Mouse (Mus musculus) kidney, embryonic 16.5 days (tissue): Measurements from ENCODE around the gene Cs. TPM values are rescaled to one million over a fixed set of nuclear protein-coding genes. Genes with fewer than 3 reads are reported as not detected.
"Not testable (repeated sequence)": the region's sequence is repeated elsewhere in the genome, so short reads cannot be mapped to it uniquely, and the experiment has no call there.

Experiments
- ATAC-seq: fragments of 200-750 bp; cut with Nextera tagmentation; 2 replicates; pipeline ENCODE4 v1.8.0; 2017; ENCODE audit warnings: moderate TSS enrichment; ENCODE audit not compliant: low FRiP score, low TSS enrichment
- H3K27ac ChIP-seq: fragments of 300-500 bp; sonication (generic); 2 replicates; pipeline ENCODE4 v1.5.1; 2014; ENCODE audit warnings: low read length
- H3K27me3 ChIP-seq: fragments of 300-500 bp; sonication (generic); 2 replicates; pipeline ENCODE4 v1.6.1; 2014; ENCODE audit warnings: low read length, control low read depth, mixed read lengths; ENCODE audit not compliant: insufficient read depth
- H3K36me3 ChIP-seq: fragments of 300-500 bp; sonication (generic); 2 replicates; pipeline ENCODE4 v1.6.1; 2014; ENCODE audit warnings: low read length, control low read depth, mixed read lengths; ENCODE audit not compliant: insufficient read depth
- H3K4me1 ChIP-seq: fragments of 300-500 bp; sonication (generic); 2 replicates; pipeline ENCODE4 v1.6.1; 2014; ENCODE audit warnings: low read length, control low read depth, mixed read lengths; ENCODE audit not compliant: insufficient read depth
- H3K4me2 ChIP-seq: fragments of 300-500 bp; sonication (generic); replicated peaks from 2 replicates; pipeline ENCODE4 v1.6.1; 2014; ENCODE audit warnings: low read depth, low read length
- H3K4me3 ChIP-seq: fragments of 300-500 bp; sonication (generic); 2 replicates; pipeline ENCODE4 v1.5.1; 2014; ENCODE audit warnings: mild to moderate bottlenecking, low read length
- H3K9ac ChIP-seq: fragments of 300-500 bp; sonication (generic); replicated peaks from 2 replicates; pipeline ENCODE4 v1.6.1; 2014; ENCODE audit warnings: low read length
- H3K9me3 ChIP-seq: fragments of 300-500 bp; sonication (generic); 2 replicates; pipeline ENCODE4 v1.6.1; 2016; ENCODE audit warnings: low read length, control low read depth
- WGBS: fragments of 180-500 bp; shearing (Covaris S2); extraction: QIAGEN DNeasy Blood & Tissue Kit; methylation state at CpG from one replicate; pipeline ENCODE4 v1.1.7; 2014; 5-methylcytosine and 5-hydroxymethylcytosine counted together
- polyA plus RNA-seq: library from polyadenylated mRNA; unstranded; fragments of >200 nt; fragmentation: Nextera tagmentation; extraction: Ambion mirVana; gene quantifications from 2 replicates; pipeline ENCODE4 v1.2.1, GENCODE M21; 2015

Cs gene
- polyA plus RNA-seq = 238 and 244 TPM in 2 replicates

DNA sequence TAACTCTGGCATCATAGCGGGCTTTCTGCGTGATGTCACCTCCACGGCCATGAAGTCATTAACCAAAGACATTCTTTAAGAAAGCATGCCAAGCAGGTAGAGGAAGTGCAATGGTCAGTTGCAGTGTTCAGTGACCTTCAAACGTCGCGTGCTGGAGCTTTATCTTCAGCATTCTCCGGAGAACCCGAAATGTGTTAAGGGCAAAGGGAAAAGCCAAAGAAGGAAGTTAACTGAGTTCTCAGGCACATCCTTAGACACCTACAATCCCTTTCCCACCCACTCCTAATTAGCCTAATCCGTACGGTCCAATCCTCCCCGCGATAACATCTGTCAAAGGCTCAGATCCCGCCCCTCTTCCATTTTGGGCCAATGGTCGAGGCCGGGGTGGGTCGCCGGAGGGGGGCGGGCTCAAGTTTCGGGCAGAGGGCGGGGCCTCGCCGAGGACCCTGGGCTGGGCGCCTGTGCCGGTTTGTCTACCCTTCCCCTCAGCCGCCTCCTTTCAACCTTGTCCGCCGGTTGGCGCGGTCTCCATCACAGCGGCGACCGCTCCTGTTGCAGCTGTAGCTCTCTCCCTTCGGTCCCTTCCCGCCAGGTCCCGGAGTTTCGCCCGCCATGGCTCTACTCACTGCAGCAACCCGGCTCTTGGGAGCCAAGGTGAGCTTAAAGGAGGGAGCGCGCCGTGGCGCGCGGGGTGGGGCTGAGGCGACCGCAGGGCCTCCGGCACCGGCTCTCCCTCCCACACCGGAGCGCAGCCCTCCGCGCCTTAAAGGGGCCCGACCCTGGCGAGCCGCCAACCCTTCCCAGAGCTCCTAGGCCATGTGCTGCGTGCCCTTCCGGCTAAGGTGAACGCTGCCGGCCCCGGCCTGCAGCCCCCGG lies at the start of gene Cs:
Cs (plus strand) TSS at position 429 of the 876 bp plus-strand sequence.
- H3K36me3 ChIP-seq = no peaks in the 10 kb centered on the region
- no peaks in the 10 kb centered on the region for H3K27me3 ChIP-seq
- H3K4me2 ChIP-seq = peak within 1 kb of the TSS; percentile 76
- peaks cover 21% of the 10 kb centered on the region for H3K4me1 ChIP-seq
- peak within 1 kb of the TSS; percentile 99 for H3K4me3 ChIP-seq
- peak within 1 kb of the TSS; percentile 93 for H3K27ac ChIP-seq
- no peaks in the 10 kb centered on the region for H3K9me3 ChIP-seq
- H3K9ac ChIP-seq = peak within 1 kb of the TSS; percentile 93
- under 1% methylated on average over 61 of the region's 61 CpGs for WGBS
- ATAC-seq = peak; percentile 98

DNA sequence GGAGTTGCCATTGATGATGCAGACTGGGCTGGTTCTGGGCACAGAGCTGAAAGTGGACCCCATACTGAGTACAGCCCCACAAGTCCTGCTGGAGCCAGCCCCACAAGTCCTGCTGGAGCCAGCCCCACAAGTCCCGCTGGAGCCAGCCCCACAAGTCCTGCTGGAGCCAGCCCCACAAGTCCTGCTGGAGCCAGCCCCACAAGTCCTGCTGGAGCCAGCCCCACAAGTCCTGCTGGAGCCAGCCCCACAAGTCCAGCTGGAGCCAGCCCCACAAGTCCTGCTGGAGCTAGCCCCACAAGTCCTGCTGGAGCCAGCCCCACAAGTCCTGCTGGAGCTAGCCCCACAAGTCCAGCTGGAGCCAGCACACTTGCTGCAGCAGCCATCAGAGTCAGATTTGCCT lies 46.9 kb upstream of the Cs start:
- not testable (repeated sequence) for H3K27ac ChIP-seq, ATAC-seq, H3K9ac ChIP-seq, H3K4me3 ChIP-seq, H3K27me3 ChIP-seq, H3K9me3 ChIP-seq, H3K4me2 ChIP-seq, H3K4me1 ChIP-seq
- peaks cover 30% of the 10 kb centered on the region for H3K36me3 ChIP-seq
- 83% methylated on average over 1 of the region's 1 CpGs for WGBS

DNA sequence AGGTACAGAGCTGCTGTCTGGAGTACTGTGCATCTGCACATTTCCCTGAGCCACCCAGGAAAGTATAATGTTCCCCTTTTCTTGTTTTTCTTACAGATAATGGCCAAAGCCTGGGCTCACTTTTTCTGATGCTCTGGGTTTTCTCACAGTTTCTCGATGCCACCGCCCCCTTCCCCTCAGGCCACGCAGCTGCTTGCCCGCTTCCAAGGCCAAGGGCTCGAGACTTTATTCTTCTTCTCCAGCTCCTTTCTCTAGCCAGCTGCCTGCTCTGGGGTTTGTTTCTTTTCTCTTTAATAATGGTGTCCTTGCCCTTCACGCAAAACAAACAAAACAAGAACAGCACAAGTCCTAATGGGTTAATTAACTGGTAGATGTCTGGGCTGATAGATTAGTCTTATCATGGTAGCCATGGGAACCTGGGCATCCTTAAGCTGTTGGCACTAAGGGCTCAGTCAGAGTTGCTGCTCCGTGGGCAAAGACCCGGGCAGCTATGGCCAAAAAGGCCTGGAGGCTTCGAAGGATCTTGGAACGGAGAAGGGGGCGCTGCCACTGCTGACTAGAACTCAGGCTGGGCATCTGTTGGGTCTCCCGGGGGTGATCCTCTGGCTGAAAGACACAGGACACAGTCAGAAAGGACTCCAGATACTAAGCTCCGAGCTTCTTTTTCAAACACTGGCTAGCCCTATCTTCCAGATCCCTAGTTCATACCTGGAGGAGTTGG lies 41.0 kb upstream of the Cs start:
- no peak for ATAC-seq
- H3K27me3 ChIP-seq = no peaks in the 10 kb centered on the region
- WGBS = 76% methylated on average over 13 of the region's 13 CpGs
- no peaks in the 10 kb centered on the region for H3K4me1 ChIP-seq
- H3K9me3 ChIP-seq = no peaks in the 10 kb centered on the region
- no peak overlapping the region for H3K4me3 ChIP-seq
- H3K36me3 ChIP-seq = peaks cover 9% of the 10 kb centered on the region; the same call in 1 of the 2 replicates
- H3K27ac ChIP-seq = no peak overlapping the region
- H3K9ac ChIP-seq = no peak overlapping the region
- H3K4me2 ChIP-seq = no peak overlapping the region

GRCm38 (mm10) chr10:128297221-128297620 lies 40.3 kb upstream of the Cs start:
- Histone ChIP-seq H3K4me1 (peaks cover 2% of the 10 kb centered on the region; the same call in 1 of the 2 replicates), H3K27me3 (no peaks in the 10 kb centered on the region), H3K4me2 (no peak overlapping the region), H3K4me3 (no peak overlapping the region), H3K36me3 (0 out of 2 replicates have a peak, but pooled peaks cover 3% of the 10 kb centered on the region), H3K9ac (0 out of 2 replicates have a peak overlapping the region, but pooled peaks have one; percentile 49), H3K27ac (peak overlapping the region; percentile 35; the same call in 1 of the 2 replicates), H3K9me3 (no peaks in the 10 kb centered on the region)
- ATAC-seq = no peak
- 73% methylated on average over 4 of the region's 4 CpGs for WGBS

DNA sequence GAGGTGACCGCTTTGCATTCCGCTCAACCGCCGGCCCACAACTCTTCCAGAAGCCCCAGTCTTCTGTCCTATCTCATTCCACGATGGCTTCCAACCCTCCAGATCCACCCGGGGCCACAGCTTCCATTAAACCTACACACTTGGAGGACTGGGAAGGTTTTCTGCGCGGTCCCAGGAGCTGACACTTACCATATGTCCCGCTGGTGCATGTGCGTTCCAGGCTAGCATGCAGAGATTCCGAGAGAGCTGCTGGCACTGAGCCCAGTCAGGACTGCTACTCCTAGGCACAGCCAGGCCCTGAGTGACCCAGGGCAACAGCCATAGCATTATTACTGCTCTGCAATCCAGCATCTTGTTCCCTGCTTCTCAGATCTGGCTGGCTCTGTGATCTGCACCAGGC lies 39.9 kb upstream of the Cs start:
- Histone ChIP-seq H3K4me3 (no peak overlapping the region), H3K27me3 (no peaks in the 10 kb centered on the region), H3K27ac (peak overlapping the region; percentile 35; the same call in 1 of the 2 replicates)

GRCm38 (mm10) chr10:128298243-128298642 lies 39.3 kb upstream of the Cs start:
- WGBS = 73% methylated on average over 6 of the region's 6 CpGs
- Histone ChIP-seq H3K27me3 (no peaks in the 10 kb centered on the region), H3K36me3 (no peaks in the 10 kb centered on the region), H3K4me2 (no peak overlapping the region), H3K9me3 (no peaks in the 10 kb centered on the region), H3K9ac (peak overlapping the region; percentile 49; the same call in 1 of the 2 replicates), H3K4me3 (no peak overlapping the region), H3K4me1 (peaks cover 6% of the 10 kb centered on the region; the same call in 1 of the 2 replicates), H3K27ac (no peak overlapping the region)
- ATAC-seq = no peak

More for the DNA sequence above, 39.9 kb upstream of the Cs start:
- ATAC-seq = 0 out of 2 replicates have a peak, but pooled peaks have one; percentile 20
- Histone ChIP-seq H3K9ac (peak overlapping the region; percentile 49; the same call in 1 of the 2 replicates), H3K36me3 (no peaks in the 10 kb centered on the region), H3K4me1 (peaks cover 6% of the 10 kb centered on the region; the same call in 1 of the 2 replicates), H3K4me2 (no peak overlapping the region), H3K9me3 (no peaks in the 10 kb centered on the region)
- 70% methylated on average over 11 of the region's 11 CpGs for WGBS

- Histone ChIP-seq H3K9me3 (no peaks in the 10 kb centered on the region), H3K27ac (peak within 1 kb of the TSS; percentile 35; the same call in 1 of the 2 replicates), H3K27me3 (no peaks in the 10 kb centered on the region), H3K36me3 (no peaks in the 10 kb centered on the region), H3K9ac (peak within 1 kb of the TSS; percentile 49; the same call in 1 of the 2 replicates), H3K4me1 (peaks cover 8% of the 10 kb centered on the region), H3K4me2 (no peak within 1 kb of the TSS), H3K4me3 (no peak within 1 kb of the TSS)
- ATAC-seq = no peak
- WGBS = 75% methylated on average over 11 of the region's 11 CpGs
Measured at GRCm38 (mm10) chr10:128298702-128299171, 38.8 kb upstream of the Cs start, which contains the start of gene Il23a. Gene Il23a (minus strand): TSS chr10:128298752.

DNA sequence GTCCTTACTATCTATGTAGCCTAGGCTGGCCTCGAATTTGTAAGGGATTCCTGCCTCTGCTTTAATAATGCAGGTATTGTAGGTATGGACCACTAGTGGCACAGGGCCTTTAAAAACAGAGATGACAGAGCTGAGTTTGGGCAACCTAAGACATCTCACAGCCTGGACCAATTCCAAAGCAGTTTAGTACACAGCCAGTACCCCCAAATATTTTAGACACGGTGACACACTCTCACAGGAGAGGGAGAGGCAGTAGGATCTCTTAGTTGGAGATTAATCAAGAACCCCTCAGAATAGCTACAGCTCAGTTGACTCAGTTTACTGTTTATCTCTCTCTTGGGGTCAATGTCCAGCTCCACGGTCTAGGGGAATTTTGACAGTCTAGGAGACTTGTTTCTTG lies 35.2 kb upstream of the Cs start:
- Histone ChIP-seq H3K4me1 (peaks cover 16% of the 10 kb centered on the region), H3K4me2 (peak overlapping the region; percentile 76), H3K36me3 (peaks cover 6% of the 10 kb centered on the region; the same call in 1 of the 2 replicates), H3K9ac (peak overlapping the region; percentile 91), H3K27ac (peak overlapping the region; percentile 96), H3K27me3 (no peaks in the 10 kb centered on the region), H3K9me3 (no peaks in the 10 kb centered on the region), H3K4me3 (peak overlapping the region; percentile 69)
- WGBS = 43% methylated on average over 3 of the region's 3 CpGs
- no peak for ATAC-seq

GRCm38 (mm10) chr10:128302785-128303125 lies 34.8 kb upstream of the Cs start:
- WGBS = 0% methylated on average over 9 of the region's 9 CpGs

More at GRCm38 (mm10) chr10:128302785-128303125, 34.8 kb upstream of the Cs start:
- H3K9me3 ChIP-seq = no peaks in the 10 kb centered on the region
- peak overlapping the region; percentile 76 for H3K4me2 ChIP-seq
- peak; percentile 50; the same call in 1 of the 2 replicates for ATAC-seq
- peak overlapping the region; percentile 96 for H3K27ac ChIP-seq
- H3K9ac ChIP-seq = peak overlapping the region; percentile 91
- no peaks in the 10 kb centered on the region for H3K27me3 ChIP-seq
- H3K4me1 ChIP-seq = peaks cover 16% of the 10 kb centered on the region
- H3K36me3 ChIP-seq = peaks cover 7% of the 10 kb centered on the region; the same call in 1 of the 2 replicates
- H3K4me3 ChIP-seq = peak overlapping the region; percentile 69
